Mouse (Mus musculus) kidney, adult 2 months (tissue): ENCODE results near the gene Arid4a.

ENCODE experiments used
- CTCF ChIP-seq: fragments of 200-500 bp; conservative IDR thresholded peaks from 2 replicates; pipeline ENCODE4 v1.5.1; 2011; ENCODE audit warnings: low read depth, mild to moderate bottlenecking, control low read depth, low read length, moderate library complexity, mixed read lengths; ENCODE audit not compliant: insufficient read depth, insufficient read length
- POLR2A ChIP-seq: fragments of 200-500 bp; IDR thresholded peaks from one replicate; pipeline ENCODE4 v1.6.1; 2011; ENCODE audit warnings: low read depth, low read length, control low read depth

GRCm38 (mm10) chr12:70973831-70974230 lies 42.0 kb upstream of the Arid4a start:
- TF ChIP-seq CTCF (no peak), POLR2A (no peak)
